Mouse (Mus musculus) A20 (cell line): ENCODE data around the gene Spag7.

Experiments
- DNase-seq: peaks from one replicate; pipeline ENCODE4 v3.0.0-alpha.2; 2011; ENCODE audit warnings: low read depth, low spot score

Spag7 gene

GRCm38 (mm10) chr11:70656456-70656927 is 12.7 kb downstream of the Spag7 start:
- DNase-seq, result peak; percentile 75

- DNase-seq, result peak; percentile 92
Observed at GRCm38 (mm10) chr11:70655571-70656455, 13.4 kb downstream of the Spag7 start.

- peak; percentile 92 for DNase-seq
Observed at GRCm38 (mm10) chr11:70654923-70655570, 14.2 kb downstream of the Spag7 start.

GRCm38 (mm10) chr11:70654198-70654922 is 14.9 kb downstream of the Spag7 start, which contains the start of gene Pfn1:
Gene Pfn1, minus strand, starts transcription at chr11:70654644.
- DNase-seq, result peak; percentile 94

- DNase-seq, result peak; percentile 89
Observed at GRCm38 (mm10) chr11:70653345-70654197, 15.6 kb downstream of the Spag7 start.

GRCm38 (mm10) chr11:70652884-70653344 is 16.3 kb downstream of the Spag7 start:
- no peak for DNase-seq

- DNase-seq, result peak; percentile 84
Observed at GRCm38 (mm10) chr11:70652029-70652883, 17.0 kb downstream of the Spag7 start.

GRCm38 (mm10) chr11:70651391-70651790 is 17.8 kb downstream of the Spag7 start:
- peak; percentile 47 for DNase-seq

- peak; percentile 91 for DNase-seq
Observed at GRCm38 (mm10) chr11:70650322-70651175, 18.7 kb downstream of the Spag7 start.

- DNase-seq, result no peak
Observed at GRCm38 (mm10) chr11:70649185-70649734, 20.0 kb downstream of the Spag7 start.

GRCm38 (mm10) chr11:70648512-70648911 is 20.7 kb downstream of the Spag7 start:
- peak; percentile 76 for DNase-seq

- DNase-seq, result no peak
Observed at GRCm38 (mm10) chr11:70647716-70648420, 21.3 kb downstream of the Spag7 start.

GRCm38 (mm10) chr11:70646691-70647650 is 22.2 kb downstream of the Spag7 start, which contains the start of the genes Rnf167 and Slc25a11:
Gene Rnf167, plus strand, starts transcription at chr11:70647235.
Gene Slc25a11, minus strand, starts transcription at chr11:70647479.
- DNase-seq, result peak; percentile 100

- no peak for DNase-seq
Observed at GRCm38 (mm10) chr11:70646259-70646555, 23.0 kb downstream of the Spag7 start.

GRCm38 (mm10) chr11:70645461-70646258 is 23.6 kb downstream of the Spag7 start:
- no peak for DNase-seq

GRCm38 (mm10) chr11:70644564-70645103 is 24.6 kb downstream of the Spag7 start:
- no peak for DNase-seq
